Mouse (Mus musculus) heart, adult 2 months (tissue): Measurements from ENCODE around the gene Zscan10.

Source experiments
- CTCF ChIP-seq: fragments of 200-600 bp; IDR thresholded peaks from 2 replicates; pipeline ENCODE4 v1.8.1; 2022; ENCODE audit warnings: antibody characterized with exemption, mild to moderate bottlenecking, moderate library complexity
- POLR2A ChIP-seq: fragments of 200-500 bp; IDR thresholded peaks from 2 replicates; pipeline ENCODE4 v1.6.1; 2011; ENCODE audit warnings: mild to moderate bottlenecking, low read depth, low read length, control low read depth; ENCODE audit not compliant: insufficient read depth

DNA sequence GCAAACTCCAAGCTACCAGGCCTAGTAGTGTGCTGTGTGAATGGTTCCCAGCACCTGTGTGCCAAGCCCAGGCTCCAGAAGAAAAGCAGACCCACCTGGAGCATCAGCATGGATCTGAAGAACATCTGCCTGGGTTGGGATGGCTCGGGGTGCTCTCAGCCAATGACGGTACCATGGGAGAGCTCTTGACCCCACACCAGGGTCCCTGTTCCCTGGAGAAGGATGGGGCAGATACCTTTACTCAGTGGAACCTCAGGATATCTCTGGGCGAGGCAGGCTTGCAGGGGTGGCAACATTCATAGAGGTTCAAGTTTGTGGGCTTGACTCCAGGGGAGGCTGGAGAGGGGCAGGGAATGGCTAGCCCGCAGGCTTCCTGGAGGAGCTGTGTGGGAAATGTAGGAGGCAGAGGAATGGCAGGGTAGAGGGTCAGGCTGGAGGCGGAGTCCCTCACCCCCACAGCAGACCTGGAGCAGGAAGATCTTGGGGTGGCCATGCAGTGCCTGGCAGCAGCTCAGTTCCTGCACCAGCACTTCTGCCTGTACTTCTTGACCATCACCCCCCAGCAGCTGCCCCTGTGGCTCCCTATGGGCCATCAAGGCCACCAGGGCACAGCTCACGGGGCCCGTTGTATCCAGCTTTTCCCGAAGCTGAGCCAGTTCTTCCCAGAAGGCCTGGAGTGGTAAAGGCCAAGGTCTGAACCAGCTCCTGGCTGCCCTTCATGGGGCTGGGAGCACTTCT lies 47.6 kb upstream of the Zscan10 start:
- TF ChIP-seq CTCF (no peak), POLR2A (no peak)
